ENCODE assay signal across 12 mouse cellular contexts in genomic region chr3:68824765-68825090, GRCm38 (mm10). TPM values are rescaled to one million over a fixed set of nuclear protein-coding genes. Genes with fewer than 3 reads are reported as not detected.
A peak's percentile ranks its signal among the peaks of the same experiment; 100 is the strongest.
DNase-seq lines count a peak whose midpoint lies in the region; ATAC-seq and TF ChIP-seq lines count a peak whose summit lies in the region.
"Had no signal": no experiment of that assay in that cellular context is flagged by ENCODE, and none has a peak within 500 bp of the region (broad histone marks: within the 10 kb centered on the region; RNA-seq: fewer than 3 reads in every experiment).

No protein-coding gene starts in this region.

- no peak overlapping the region for H3K9ac ChIP-seq in kidney, embryonic 14.5 days (ENCODE audit: low read depth, low read length)
- no peak overlapping the region for H3K9ac ChIP-seq in forebrain, embryonic 16.5 days (replicated peaks; ENCODE audit: low read depth, low read length)
- no peak overlapping the region for H3K9ac ChIP-seq in hindbrain, postnatal 0 days (replicated peaks; ENCODE audit: low read length)
- no peak overlapping the region for H3K9ac ChIP-seq in neural tube, embryonic 12.5 days
- no peak overlapping the region for H3K9ac ChIP-seq in liver, embryonic 12.5 days
- H3K9ac ChIP-seq: embryonic facial prominence, embryonic 13.5 days had no signal

- peak overlapping the region; percentile 14; the same call in 1 of the 2 replicates for H3K27ac ChIP-seq in kidney, embryonic 14.5 days (ENCODE audit: low read depth, low read length)
- peak overlapping the region; percentile 59 for H3K27ac ChIP-seq in forebrain, embryonic 16.5 days (ENCODE audit: low read length)
- peak overlapping the region; percentile 64 for H3K27ac ChIP-seq in hindbrain, postnatal 0 days
- H3K27ac ChIP-seq in neural tube, embryonic 12.5 days, result no peak overlapping the region
- H3K27ac ChIP-seq in liver, embryonic 12.5 days, result no peak overlapping the region
- H3K27ac ChIP-seq: embryonic facial prominence, embryonic 13.5 days had no signal

- no peaks in the 10 kb centered on the region for H3K9me3 ChIP-seq in kidney, embryonic 14.5 days (ENCODE audit: control insufficient read depth, low read length)
- no peaks in the 10 kb centered on the region for H3K9me3 ChIP-seq in forebrain, embryonic 16.5 days (ENCODE audit: control insufficient read depth, low read length)
- H3K9me3 ChIP-seq in hindbrain, postnatal 0 days (ENCODE audit: low read length), result no peaks in the 10 kb centered on the region
- H3K9me3 ChIP-seq in neural tube, embryonic 12.5 days, result no peaks in the 10 kb centered on the region
- no peaks in the 10 kb centered on the region for H3K9me3 ChIP-seq in liver, embryonic 12.5 days (replicated peaks)
- H3K9me3 ChIP-seq: embryonic facial prominence, embryonic 13.5 days had no signal

- no peak overlapping the region for H3K4me3 ChIP-seq in kidney, embryonic 14.5 days (ENCODE audit: low read length)
- no peak overlapping the region for H3K4me3 ChIP-seq in forebrain, embryonic 16.5 days (replicated peaks; ENCODE audit: low read length)
- no peak overlapping the region for H3K4me3 ChIP-seq in hindbrain, postnatal 0 days (ENCODE audit: low read length)
- no peak overlapping the region for H3K4me3 ChIP-seq in neural tube, embryonic 12.5 days
- no peak overlapping the region for H3K4me3 ChIP-seq in liver, embryonic 12.5 days
- H3K4me3 ChIP-seq: embryonic facial prominence, embryonic 13.5 days had no signal

- no peaks in the 10 kb centered on the region for H3K27me3 ChIP-seq in kidney, embryonic 14.5 days (ENCODE audit: control insufficient read depth, insufficient read depth, low read length)
- H3K27me3 ChIP-seq in forebrain, embryonic 16.5 days (replicated peaks; ENCODE audit: control insufficient read depth, insufficient read depth, low read length), result no peaks in the 10 kb centered on the region
- no peaks in the 10 kb centered on the region for H3K27me3 ChIP-seq in hindbrain, postnatal 0 days (ENCODE audit: insufficient read depth, low read length)
- no peaks in the 10 kb centered on the region for H3K27me3 ChIP-seq in neural tube, embryonic 12.5 days (replicated peaks)
- H3K27me3 ChIP-seq in liver, embryonic 12.5 days (replicated peaks), result no peaks in the 10 kb centered on the region
- H3K27me3 ChIP-seq: embryonic facial prominence, embryonic 13.5 days had no signal

- TF ChIP-seq CTCF in hindbrain, postnatal 0 days (IDR thresholded peaks at IDR 0.05; ENCODE audit: low read depth), result no peak

- 6% methylated on average over 2 of the region's 2 CpGs for WGBS in kidney, embryonic 14.5 days
- WGBS in forebrain, embryonic 16.5 days, result 48% methylated on average over 2 of the region's 2 CpGs
- 24% methylated on average over 2 of the region's 2 CpGs for WGBS in hindbrain, postnatal 0 days
- WGBS in neural tube, embryonic 12.5 days, result 11% methylated on average over 2 of the region's 2 CpGs
- 42% methylated on average over 2 of the region's 2 CpGs for WGBS in liver, embryonic 12.5 days (ENCODE audit: insufficient replicate concordance)

- no peaks in the 10 kb centered on the region for H3K36me3 ChIP-seq in kidney, embryonic 14.5 days (ENCODE audit: control insufficient read depth, insufficient read depth, low read length)
- H3K36me3 ChIP-seq in forebrain, embryonic 16.5 days (ENCODE audit: control insufficient read depth, insufficient read depth), result no peaks in the 10 kb centered on the region
- H3K36me3 ChIP-seq in hindbrain, postnatal 0 days (ENCODE audit: insufficient read depth, low read length), result no peaks in the 10 kb centered on the region
- H3K36me3 ChIP-seq in neural tube, embryonic 12.5 days, result no peaks in the 10 kb centered on the region
- H3K36me3 ChIP-seq in liver, embryonic 12.5 days, result no peaks in the 10 kb centered on the region
- H3K36me3 ChIP-seq: embryonic facial prominence, embryonic 13.5 days had no signal

- peak; percentile 70 for ATAC-seq in kidney, embryonic 14.5 days (ENCODE audit: low FRiP score, low TSS enrichment)
- no peak for ATAC-seq in forebrain, embryonic 16.5 days
- ATAC-seq in hindbrain, postnatal 0 days, result no peak
- peak; percentile 72 for ATAC-seq in neural tube, embryonic 12.5 days (ENCODE audit: low FRiP score, low read depth)
- ATAC-seq in liver, embryonic 12.5 days, result no peak
- no peak for ATAC-seq in megakaryocyte-erythroid progenitor cell, adult 5-6 weeks (replicated peaks; ENCODE audit: low FRiP score, low TSS enrichment, poor library complexity, severe bottlenecking)

- H3K4me2 ChIP-seq in kidney, embryonic 14.5 days (replicated peaks; ENCODE audit: low read depth, low read length), result no peak overlapping the region
- no peak overlapping the region for H3K4me2 ChIP-seq in forebrain, embryonic 16.5 days (ENCODE audit: low read length)
- peak overlapping the region; percentile 16; the same call in 1 of the 2 replicates for H3K4me2 ChIP-seq in hindbrain, postnatal 0 days (ENCODE audit: low read depth, low read length)
- peak overlapping the region; percentile 31 for H3K4me2 ChIP-seq in neural tube, embryonic 12.5 days (replicated peaks)
- no peak overlapping the region for H3K4me2 ChIP-seq in liver, embryonic 12.5 days
- H3K4me2 ChIP-seq: embryonic facial prominence, embryonic 13.5 days had no signal

- DNase-seq in kidney, adult 18-20 months, result no peak
- DNase-seq in hindbrain, postnatal 0 days (ENCODE audit: low spot score), result no peak
- DNase-seq: adrenal gland, adult 8-10 months; lung, postnatal 14 days had no signal

- H3K4me1 ChIP-seq in kidney, embryonic 14.5 days (ENCODE audit: control insufficient read depth, insufficient read depth, low read length), result peaks cover 11% of the 10 kb centered on the region
- H3K4me1 ChIP-seq in forebrain, embryonic 16.5 days (replicated peaks; ENCODE audit: control insufficient read depth, insufficient read depth, low read length), result peaks cover 24% of the 10 kb centered on the region
- H3K4me1 ChIP-seq in hindbrain, postnatal 0 days (ENCODE audit: insufficient read depth, low read length), result peaks cover 12% of the 10 kb centered on the region; the same call in 1 of the 2 replicates
- peaks cover 24% of the 10 kb centered on the region; the same call in 1 of the 2 replicates for H3K4me1 ChIP-seq in neural tube, embryonic 12.5 days
- no peaks in the 10 kb centered on the region for H3K4me1 ChIP-seq in liver, embryonic 12.5 days
- H3K4me1 ChIP-seq: embryonic facial prominence, embryonic 13.5 days had no signal

RNA-seq across cellular contexts. Expression of gene 1110032F04Rik, which starts 44.7 kb away (rescaled TPM):
- polyA plus RNA-seq in kidney, embryonic 14.5 days (2014; fragmentation: Nextera tagmentation; extraction: Ambion mirVana), result 5.1 and 7.0 TPM in 2 replicates
- 3.1 and 3.8 TPM in 2 replicates for polyA plus RNA-seq in forebrain, embryonic 16.5 days (2015; fragmentation: Nextera tagmentation; extraction: Ambion mirVana)
- 29.0 and 32.0 TPM in 2 replicates for total RNA-seq in hindbrain, postnatal 0 days (2014; rRNA removed)
- 4.8 and 5.2 TPM in 2 replicates for polyA plus RNA-seq in hindbrain, postnatal 0 days (2015; fragmentation: Nextera tagmentation; extraction: Ambion mirVana)
- 3.9 and 4.6 TPM in 2 replicates for polyA plus RNA-seq in neural tube, embryonic 12.5 days (2016; fragmentation: Nextera tagmentation; extraction: Ambion mirVana)
- polyA plus RNA-seq in liver, embryonic 12.5 days (2016; fragmentation: Nextera tagmentation; extraction: Ambion mirVana), result 2.8 and 3.1 TPM in 2 replicates
- 1.5 and 4.0 TPM in 2 replicates for total RNA-seq in megakaryocyte-erythroid progenitor cell, adult 5-6 weeks (2014; fragmentation: Nextera tagmentation)
- 0.91 and 3.1 TPM in 2 replicates for total RNA-seq in megakaryocyte-erythroid progenitor cell, adult 5-6 weeks (2017)
- total RNA-seq: liver, adult 2 months; monocyte, adult 5-6 weeks had no signal
- polyA plus RNA-seq: liver, adult 2 months had no signal

Comparison
In these comparisons a context has a peak if more than half of its experiments do, and no peak if none do; other contexts are left out.
1. ATAC-seq: peak in kidney, embryonic 14.5 days (single experiment) and neural tube, embryonic 12.5 days (single experiment); none in forebrain, embryonic 16.5 days (single experiment), hindbrain, postnatal 0 days (single experiment), liver, embryonic 12.5 days (single experiment) and megakaryocyte-erythroid progenitor cell, adult 5-6 weeks (single experiment).
2. H3K27ac ChIP-seq: peak in kidney, embryonic 14.5 days (single experiment), forebrain, embryonic 16.5 days (single experiment) and hindbrain, postnatal 0 days (single experiment); none in neural tube, embryonic 12.5 days (single experiment) and liver, embryonic 12.5 days (single experiment).
3. H3K4me2 ChIP-seq: peak in hindbrain, postnatal 0 days (single experiment) and neural tube, embryonic 12.5 days (single experiment); none in kidney, embryonic 14.5 days (single experiment), forebrain, embryonic 16.5 days (single experiment) and liver, embryonic 12.5 days (single experiment).